Mouse (Mus musculus): ENCODE results near the gene Mylpf.

GRCm38 (mm10) chr7:127166501-127166900 is 42.2 kb upstream of the Mylpf start:
- TF ChIP-seq CTCF (conservative IDR thresholded peaks at IDR 0.05; ENCODE audit: low read length) (no peak), POU5F1 (IDR thresholded peaks at IDR 0.05; ENCODE audit: borderline replicate concordance, low read length) (no peak)
